Mouse (Mus musculus) embryonic facial prominence, embryonic 10.5 days (tissue): ENCODE measurements around the gene Cib4. TPM values are rescaled to one million over a fixed set of nuclear protein-coding genes. Genes with fewer than 3 reads are reported as not detected.

Experiments
- DNase-seq: peaks from one replicate; pipeline ENCODE4 v3.0.0-alpha.2; 2017; ENCODE audit warnings: low spot score
- H3K27ac ChIP-seq: fragments of 300-500 bp; sonication (generic); replicated peaks from 2 replicates; pipeline ENCODE4 v1.5.1; 2016; ENCODE audit warnings: mild to moderate bottlenecking
- H3K27me3 ChIP-seq: fragments of 300-500 bp; sonication (generic); replicated peaks from 2 replicates; pipeline ENCODE4 v1.6.1; 2016; ENCODE audit warnings: low read depth, mild to moderate bottlenecking; ENCODE audit not compliant: poor library complexity, severe bottlenecking
- H3K36me3 ChIP-seq: fragments of 300-500 bp; sonication (generic); replicated peaks from 2 replicates; pipeline ENCODE4 v1.6.1; 2016; ENCODE audit warnings: mild to moderate bottlenecking, moderate library complexity
- H3K4me1 ChIP-seq: fragments of 300-500 bp; sonication (generic); 2 replicates; pipeline ENCODE4 v1.6.1; 2016
- H3K4me3 ChIP-seq: fragments of 300-500 bp; sonication (generic); 2 replicates; pipeline ENCODE4 v1.5.1; 2016; ENCODE audit warnings: mild to moderate bottlenecking, moderate library complexity
- H3K9me3 ChIP-seq: fragments of 300-500 bp; sonication (generic); 2 replicates; pipeline ENCODE4 v1.6.1; 2016; ENCODE audit warnings: mild to moderate bottlenecking
- WGBS: fragments of 180-500 bp; shearing (Covaris S2); methylation state at CpG from one replicate; pipeline ENCODE4 v1.1.7; 2016; 5-methylcytosine and 5-hydroxymethylcytosine counted together
- polyA plus RNA-seq: library from polyadenylated mRNA; unstranded; fragments of >200 nt; fragmentation: Nextera tagmentation; extraction: Ambion mirVana; gene quantifications from 2 replicates; pipeline ENCODE4 v1.2.1, GENCODE M21; 2016

Cib4 gene
- polyA plus RNA-seq, 1 experiment from 2014 or later, result not detected

DNA sequence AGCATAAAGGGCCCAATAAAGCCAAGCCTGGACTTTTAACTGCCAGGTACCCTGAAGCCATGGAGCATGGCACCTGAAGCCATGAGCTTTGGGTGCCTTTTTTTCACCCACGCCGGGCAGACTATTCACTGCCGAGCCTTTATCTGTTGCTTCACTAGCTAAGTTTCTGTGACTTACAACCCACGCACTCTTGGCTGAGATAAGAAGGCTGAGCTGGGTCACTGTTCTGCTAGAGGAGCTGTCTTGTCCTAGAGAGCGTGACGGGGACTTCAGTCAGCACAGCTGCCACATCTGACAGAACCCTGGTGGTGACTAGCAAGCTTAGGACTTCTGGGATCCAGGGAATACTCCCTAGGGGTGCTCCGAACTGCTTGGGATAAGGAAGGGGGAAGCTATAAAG lies 51.9 kb downstream of the Cib4 start:
- Histone ChIP-seq H3K36me3 (no peaks in the 10 kb centered on the region), H3K4me3 (no peak overlapping the region), H3K9me3 (no peaks in the 10 kb centered on the region), H3K27ac (no peak overlapping the region), H3K4me1 (peaks cover 33% of the 10 kb centered on the region), H3K27me3 (no peaks in the 10 kb centered on the region)
- WGBS, result 82% methylated on average over 7 of the region's 7 CpGs
- no peak for DNase-seq

- Histone ChIP-seq H3K4me3 (no peak overlapping the region), H3K9me3 (no peaks in the 10 kb centered on the region), H3K36me3 (no peaks in the 10 kb centered on the region), H3K27ac (no peak overlapping the region), H3K4me1 (peaks cover 11% of the 10 kb centered on the region), H3K27me3 (no peaks in the 10 kb centered on the region)
- no peak for DNase-seq
- 91% methylated on average over 5 of the region's 5 CpGs for WGBS
These were observed 54.8 kb downstream of the Cib4 start for GRCm38 (mm10) chr5:30490845-30491244.

- Histone ChIP-seq H3K36me3 (no peaks in the 10 kb centered on the region), H3K4me1 (peaks cover 7% of the 10 kb centered on the region), H3K27me3 (no peaks in the 10 kb centered on the region), H3K4me3 (no peak overlapping the region), H3K9me3 (no peaks in the 10 kb centered on the region), H3K27ac (no peak overlapping the region)
- DNase-seq, result no peak
These were observed 55.4 kb downstream of the Cib4 start for GRCm38 (mm10) chr5:30490215-30490614.

DNA sequence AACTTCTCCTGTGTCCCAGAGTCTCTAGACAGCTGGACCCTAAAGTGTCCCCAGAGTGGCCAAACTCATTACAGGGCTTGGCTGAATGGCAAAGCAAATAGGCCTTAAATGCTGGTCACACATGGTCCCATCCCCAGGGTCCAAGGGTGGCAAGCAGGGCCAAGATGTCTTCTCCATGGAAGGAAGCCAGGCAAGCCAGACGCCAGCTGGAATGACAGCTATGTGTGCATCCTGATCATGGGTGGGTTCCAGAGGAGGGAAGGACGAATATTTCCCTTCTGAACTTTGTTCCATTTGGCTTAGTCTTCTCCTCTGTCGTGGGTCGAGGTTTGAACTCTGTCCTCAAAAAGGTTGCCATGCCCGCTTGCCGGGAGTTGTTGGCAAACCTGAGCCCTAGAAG lies 60.5 kb downstream of the Cib4 start:
- no peak overlapping the region for H3K4me3 ChIP-seq
- no peak overlapping the region for H3K27ac ChIP-seq
- H3K9me3 ChIP-seq, result no peaks in the 10 kb centered on the region
- no peaks in the 10 kb centered on the region for H3K27me3 ChIP-seq
- no peak for DNase-seq
- 0 out of 2 replicates have a peak, but pooled peaks cover 4% of the 10 kb centered on the region for H3K4me1 ChIP-seq
- H3K36me3 ChIP-seq, result no peaks in the 10 kb centered on the region
- WGBS, result 89% methylated on average over 6 of the region's 6 CpGs

DNA sequence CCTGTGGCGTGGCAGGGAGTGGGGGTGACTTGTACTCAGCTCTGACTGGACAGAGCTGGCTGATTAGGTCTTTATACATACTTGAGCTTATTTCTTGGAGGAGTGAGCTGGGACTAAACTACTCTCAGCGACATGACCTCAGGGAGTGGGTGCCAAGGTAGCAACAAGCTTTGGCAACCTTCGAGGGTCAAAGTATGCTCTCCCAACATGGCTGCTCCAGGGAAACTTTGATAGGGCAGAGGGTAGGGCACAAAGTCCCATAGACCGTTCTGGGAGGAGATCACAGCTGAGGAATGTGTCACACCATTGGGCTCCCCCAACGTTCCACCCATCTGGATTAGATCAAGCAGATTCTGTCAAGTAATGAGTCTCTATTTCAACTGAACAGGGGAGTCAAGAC lies 61.0 kb downstream of the Cib4 start:
- H3K4me3 ChIP-seq, result no peak overlapping the region
- 73% methylated on average over 5 of the region's 5 CpGs for WGBS
- H3K27ac ChIP-seq, result no peak overlapping the region
- 0 out of 2 replicates have a peak, but pooled peaks cover 4% of the 10 kb centered on the region for H3K4me1 ChIP-seq
- no peaks in the 10 kb centered on the region for H3K36me3 ChIP-seq
- no peaks in the 10 kb centered on the region for H3K27me3 ChIP-seq
- no peaks in the 10 kb centered on the region for H3K9me3 ChIP-seq
- DNase-seq, result no peak

DNA sequence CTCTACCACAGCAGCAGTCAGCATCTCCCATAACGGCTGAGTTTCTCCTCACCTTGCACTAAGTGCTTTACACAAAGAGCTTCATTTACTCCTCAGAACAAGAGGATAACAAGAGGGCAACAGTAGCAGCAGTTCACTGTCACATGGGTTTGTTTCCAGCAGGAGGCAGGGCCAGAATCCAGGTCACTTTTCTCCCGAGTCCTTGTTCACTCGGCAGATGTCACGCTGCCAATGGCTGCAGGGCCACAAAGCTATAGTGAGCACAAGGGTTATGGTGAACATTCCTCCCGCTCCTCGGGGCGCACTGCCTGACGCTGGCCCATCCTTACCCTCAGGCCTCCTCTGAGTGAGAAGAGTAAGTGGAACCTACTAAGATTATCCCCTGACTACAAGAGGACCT lies 62.1 kb downstream of the Cib4 start:
- DNase-seq, result no peak
- no peaks in the 10 kb centered on the region for H3K36me3 ChIP-seq
- no peak overlapping the region for H3K27ac ChIP-seq
- H3K4me1 ChIP-seq, result 0 out of 2 replicates have a peak, but pooled peaks cover 4% of the 10 kb centered on the region
- H3K4me3 ChIP-seq, result no peak overlapping the region
- no peaks in the 10 kb centered on the region for H3K27me3 ChIP-seq
- H3K9me3 ChIP-seq, result no peaks in the 10 kb centered on the region
- 76% methylated on average over 8 of the region's 8 CpGs for WGBS

DNA sequence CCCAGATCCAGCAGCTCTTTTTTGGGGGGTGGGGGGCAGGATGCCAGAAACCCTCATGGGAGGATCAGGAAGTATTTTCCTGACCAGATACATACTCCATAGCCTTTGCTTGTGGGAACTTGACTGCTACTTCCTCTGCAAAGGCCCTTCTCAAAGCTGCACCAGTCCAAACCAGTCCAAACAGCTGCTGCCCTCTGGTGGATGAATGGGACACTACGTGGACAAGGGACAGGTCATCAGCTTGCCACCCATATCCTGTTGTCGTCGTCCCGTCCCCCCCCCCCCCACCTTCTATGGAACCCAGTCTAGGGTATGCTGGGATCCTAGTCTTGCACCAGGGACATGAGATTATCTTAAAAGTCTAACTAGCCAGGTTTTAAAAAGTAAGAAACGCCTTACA lies 63.3 kb downstream of the Cib4 start:
- Histone ChIP-seq H3K36me3 (no peaks in the 10 kb centered on the region), H3K27ac (no peak overlapping the region), H3K9me3 (no peaks in the 10 kb centered on the region), H3K4me1 (0 out of 2 replicates have a peak, but pooled peaks cover 4% of the 10 kb centered on the region), H3K27me3 (no peaks in the 10 kb centered on the region), H3K4me3 (no peak overlapping the region)
- peak; percentile 78 for DNase-seq
- 17% methylated on average over 5 of the region's 5 CpGs for WGBS

DNA sequence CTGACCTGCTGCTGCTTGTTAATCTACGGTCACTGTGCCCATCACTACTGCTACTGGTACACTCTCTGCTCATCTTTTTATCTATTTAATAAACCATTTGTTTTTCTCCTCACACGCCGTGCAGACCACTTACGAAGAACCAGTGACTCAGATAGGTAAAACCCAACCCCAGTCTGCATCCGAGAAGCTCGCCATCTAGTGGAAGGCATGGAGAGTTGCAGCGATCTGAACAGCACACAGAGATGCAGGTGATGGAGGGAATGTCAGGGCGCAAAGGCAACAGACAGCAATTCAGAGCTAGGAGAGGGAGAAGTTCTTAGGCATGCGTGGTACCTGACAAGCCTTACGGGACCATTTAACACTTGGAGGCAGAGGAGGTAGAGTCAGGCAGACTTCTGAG lies 69.1 kb downstream of the Cib4 start:
- 41% methylated on average over 10 of the region's 10 CpGs for WGBS
- DNase-seq, result peak; percentile 45

DNA sequence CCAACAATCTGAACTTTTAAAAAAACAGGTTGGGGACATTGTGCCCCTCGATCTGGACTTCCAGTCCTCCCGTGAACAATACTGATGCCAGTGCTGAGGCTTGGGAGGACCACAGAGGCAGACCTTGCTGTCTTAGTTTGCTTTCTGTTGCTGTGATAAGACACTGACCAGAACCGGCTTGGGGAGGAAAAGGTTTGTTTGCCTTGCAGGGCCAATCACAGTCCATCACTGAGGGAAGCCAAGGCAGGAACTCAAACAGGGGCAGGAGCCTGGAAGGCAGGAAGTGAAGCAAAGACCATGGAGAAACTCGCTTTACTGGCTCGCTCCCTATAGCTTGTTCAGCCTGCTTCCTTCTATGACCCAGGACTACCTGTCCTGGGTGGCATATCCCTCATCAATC lies 73.5 kb downstream of the Cib4 start:
- H3K4me3 ChIP-seq, result no peak overlapping the region
- H3K36me3 ChIP-seq, result no peaks in the 10 kb centered on the region
- H3K27ac ChIP-seq, result no peak overlapping the region
- no peak for DNase-seq
- no peaks in the 10 kb centered on the region for H3K9me3 ChIP-seq
- H3K27me3 ChIP-seq, result peaks cover 14% of the 10 kb centered on the region
- peaks cover 13% of the 10 kb centered on the region for H3K4me1 ChIP-seq
- WGBS, result 72% methylated on average over 5 of the region's 5 CpGs

More for the DNA sequence above, 69.1 kb downstream of the Cib4 start:
- Histone ChIP-seq H3K36me3 (no peaks in the 10 kb centered on the region), H3K27ac (no peak overlapping the region), H3K4me1 (no peaks in the 10 kb centered on the region), H3K27me3 (no peaks in the 10 kb centered on the region), H3K9me3 (no peaks in the 10 kb centered on the region), H3K4me3 (no peak overlapping the region)

DNA sequence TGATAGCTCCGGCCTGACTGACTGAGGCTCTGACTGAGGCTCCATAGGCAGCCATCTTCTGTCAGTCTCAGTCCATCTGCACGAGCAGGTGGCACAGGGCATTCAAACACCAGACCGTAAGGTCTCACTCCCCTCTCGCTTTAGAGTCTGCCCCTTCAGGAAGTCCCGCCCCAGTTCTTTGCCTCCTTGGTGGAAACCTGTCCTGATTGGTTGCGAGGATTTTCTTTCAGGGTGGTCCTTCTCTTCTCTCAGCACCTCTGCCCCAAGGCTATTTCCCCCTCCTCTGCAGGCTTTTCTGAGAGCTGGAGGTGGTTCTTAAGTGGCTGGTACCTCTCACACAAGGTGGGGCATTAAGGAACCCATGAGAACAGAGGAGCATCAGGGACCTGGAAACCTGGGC lies 75.2 kb downstream of the Cib4 start:
- Histone ChIP-seq H3K27ac (peak overlapping the region; percentile 20; the same call in 1 of the 2 replicates), H3K36me3 (no peaks in the 10 kb centered on the region), H3K9me3 (no peaks in the 10 kb centered on the region), H3K27me3 (peaks cover 31% of the 10 kb centered on the region), H3K4me1 (peaks cover 21% of the 10 kb centered on the region), H3K4me3 (no peak overlapping the region)
- DNase-seq, result no peak
- WGBS, result 48% methylated on average over 6 of the region's 6 CpGs

GRCm38 (mm10) chr5:30466315-30466714 lies 79.3 kb downstream of the Cib4 start:
- Histone ChIP-seq H3K27me3 (peaks cover 68% of the 10 kb centered on the region), H3K9me3 (no peaks in the 10 kb centered on the region), H3K36me3 (no peaks in the 10 kb centered on the region), H3K4me1 (peaks cover 33% of the 10 kb centered on the region), H3K4me3 (peak overlapping the region; percentile 48), H3K27ac (no peak overlapping the region)
- no peak for DNase-seq
- 36% methylated on average over 9 of the region's 9 CpGs for WGBS

- H3K4me1 ChIP-seq, result peaks cover 33% of the 10 kb centered on the region
- H3K27ac ChIP-seq, result no peak within 1 kb of the TSS
- H3K4me3 ChIP-seq, result peak within 1 kb of the TSS; percentile 48
- no peaks in the 10 kb centered on the region for H3K36me3 ChIP-seq
- WGBS, result 23% methylated on average over 21 of the region's 21 CpGs
- DNase-seq, result no peak
- H3K9me3 ChIP-seq, result no peaks in the 10 kb centered on the region
- H3K27me3 ChIP-seq, result peaks cover 73% of the 10 kb centered on the region
These were observed 79.8 kb downstream of the Cib4 start, which contains the start of gene 1700001C02Rik for GRCm38 (mm10) chr5:30465861-30466260. Gene 1700001C02Rik, plus strand, starts transcription at chr5:30466047.

DNA sequence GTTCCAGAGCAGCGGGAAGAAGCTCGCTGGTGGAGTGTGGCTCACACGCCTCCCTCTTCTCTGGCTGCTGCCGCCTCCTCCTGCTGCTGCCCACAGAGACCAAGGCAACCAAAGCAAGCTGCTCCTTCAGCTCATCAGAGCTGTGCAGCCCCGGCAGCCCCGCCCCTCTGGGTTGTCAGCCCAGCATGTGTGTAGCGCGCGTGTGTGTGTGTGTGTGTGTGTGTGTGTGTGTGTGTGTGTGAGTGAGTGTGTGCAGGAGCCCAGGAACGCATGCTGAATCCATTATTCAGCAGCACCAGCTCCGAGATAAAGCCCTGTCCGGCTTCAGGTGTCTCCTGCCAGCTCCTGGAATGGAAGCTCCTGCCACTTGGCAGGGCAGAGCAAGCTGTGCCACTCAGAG lies 83.8 kb downstream of the Cib4 start, which contains the start of gene Otof:
Otof (minus strand) TSS at position 112 of the 400 bp plus-strand sequence.
- peaks cover 84% of the 10 kb centered on the region for H3K27me3 ChIP-seq
- peak; percentile 54 for DNase-seq
- 48% methylated on average over 12 of the region's 12 CpGs for WGBS
- H3K36me3 ChIP-seq, result no peaks in the 10 kb centered on the region
- no peak within 1 kb of the TSS for H3K27ac ChIP-seq
- H3K9me3 ChIP-seq, result no peaks in the 10 kb centered on the region
- H3K4me1 ChIP-seq, result peaks cover 36% of the 10 kb centered on the region
- H3K4me3 ChIP-seq, result no peak within 1 kb of the TSS
